Mouse (Mus musculus): ENCODE data around the gene Rps6ka4. TPM values are rescaled to one million over a fixed set of nuclear protein-coding genes. Genes with fewer than 3 reads are reported as not detected.

Gene Rps6ka4
- not detected for polyA plus RNA-seq (2014; fragmentation: Illumina TruSeq; extraction: RNeasy Lipid Tissue Mini Kit (QIAGEN cat#74804); ENCODE audit: low read depth, low replicate concordance)

GRCm38 (mm10) chr19:6840475-6841291 lies at the start of gene Rps6ka4:
Gene Rps6ka4, minus strand, starts transcription at chr19:6840636.

GRCm38 (mm10) chr19:6858031-6858430 lies 17.6 kb upstream of the Rps6ka4 start, which contains the start of gene Ccdc88b:
Gene Ccdc88b, minus strand, starts transcription at chr19:6858211.

Other genes starting within 250 kb of the Rps6ka4 start
- not detected for gene Ccdc88b, start 17.6 kb upstream of the Rps6ka4 start, polyA plus RNA-seq (2014; fragmentation: Illumina TruSeq; extraction: RNeasy Lipid Tissue Mini Kit (QIAGEN cat#74804); ENCODE audit: low read depth, low replicate concordance)
- 9.6 TPM for gene Trmt112, start 69.1 kb upstream of the Rps6ka4 start, polyA plus RNA-seq (2014; fragmentation: Illumina TruSeq; extraction: RNeasy Lipid Tissue Mini Kit (QIAGEN cat#74804); ENCODE audit: low read depth, low replicate concordance)
- gene Prdx5, start 69.5 kb upstream of the Rps6ka4 start, polyA plus RNA-seq (2014; fragmentation: Illumina TruSeq; extraction: RNeasy Lipid Tissue Mini Kit (QIAGEN cat#74804); ENCODE audit: low read depth, low replicate concordance), result 22.6 TPM
- 16.9 TPM for gene Esrra, start 81.2 kb upstream of the Rps6ka4 start, polyA plus RNA-seq (2014; fragmentation: Illumina TruSeq; extraction: RNeasy Lipid Tissue Mini Kit (QIAGEN cat#74804); ENCODE audit: low read depth, low replicate concordance)
- gene Catsperz, start 84.7 kb upstream of the Rps6ka4 start, polyA plus RNA-seq (2014; fragmentation: Illumina TruSeq; extraction: RNeasy Lipid Tissue Mini Kit (QIAGEN cat#74804); ENCODE audit: low read depth, low replicate concordance), result not detected
- gene Kcnk4, start 93.9 kb upstream of the Rps6ka4 start, polyA plus RNA-seq (2014; fragmentation: Illumina TruSeq; extraction: RNeasy Lipid Tissue Mini Kit (QIAGEN cat#74804); ENCODE audit: low read depth, low replicate concordance), result not detected
- gene Bad, start 101.2 kb upstream of the Rps6ka4 start, polyA plus RNA-seq (2014; fragmentation: Illumina TruSeq; extraction: RNeasy Lipid Tissue Mini Kit (QIAGEN cat#74804); ENCODE audit: low read depth, low replicate concordance), result 1.6 TPM
- gene Gpr137, start 101.8 kb upstream of the Rps6ka4 start, polyA plus RNA-seq (2014; fragmentation: Illumina TruSeq; extraction: RNeasy Lipid Tissue Mini Kit (QIAGEN cat#74804); ENCODE audit: low read depth, low replicate concordance), result 0.73 TPM
- 4.9 TPM for gene Ppp1r14b, start 134.3 kb upstream of the Rps6ka4 start, polyA plus RNA-seq (2014; fragmentation: Illumina TruSeq; extraction: RNeasy Lipid Tissue Mini Kit (QIAGEN cat#74804); ENCODE audit: low read depth, low replicate concordance)
- gene Plcb3, start 135.8 kb upstream of the Rps6ka4 start, polyA plus RNA-seq (2014; fragmentation: Illumina TruSeq; extraction: RNeasy Lipid Tissue Mini Kit (QIAGEN cat#74804); ENCODE audit: low read depth, low replicate concordance), result 16.1 TPM
- gene Fkbp2, start 139.9 kb upstream of the Rps6ka4 start, polyA plus RNA-seq (2014; fragmentation: Illumina TruSeq; extraction: RNeasy Lipid Tissue Mini Kit (QIAGEN cat#74804); ENCODE audit: low read depth, low replicate concordance), result 7.6 TPM
- gene Vegfb, start 147.0 kb upstream of the Rps6ka4 start, polyA plus RNA-seq (2014; fragmentation: Illumina TruSeq; extraction: RNeasy Lipid Tissue Mini Kit (QIAGEN cat#74804); ENCODE audit: low read depth, low replicate concordance), result 6.6 TPM
- not detected for gene Dnajc4, start 151.9 kb upstream of the Rps6ka4 start, polyA plus RNA-seq (2014; fragmentation: Illumina TruSeq; extraction: RNeasy Lipid Tissue Mini Kit (QIAGEN cat#74804); ENCODE audit: low read depth, low replicate concordance)
- not detected for gene Nudt22, start 155.5 kb upstream of the Rps6ka4 start, polyA plus RNA-seq (2014; fragmentation: Illumina TruSeq; extraction: RNeasy Lipid Tissue Mini Kit (QIAGEN cat#74804); ENCODE audit: low read depth, low replicate concordance)
- gene Trpt1, start 155.5 kb upstream of the Rps6ka4 start, polyA plus RNA-seq (2014; fragmentation: Illumina TruSeq; extraction: RNeasy Lipid Tissue Mini Kit (QIAGEN cat#74804); ENCODE audit: low read depth, low replicate concordance), result 1.1 TPM
- gene Fermt3, start 178.8 kb upstream of the Rps6ka4 start, polyA plus RNA-seq (2014; fragmentation: Illumina TruSeq; extraction: RNeasy Lipid Tissue Mini Kit (QIAGEN cat#74804); ENCODE audit: low read depth, low replicate concordance), result 0.38 TPM
- 30.8 TPM for gene Stip1, start 199.3 kb upstream of the Rps6ka4 start, polyA plus RNA-seq (2014; fragmentation: Illumina TruSeq; extraction: RNeasy Lipid Tissue Mini Kit (QIAGEN cat#74804); ENCODE audit: low read depth, low replicate concordance)
- 2.6 TPM for gene Macrod1, start 216.2 kb upstream of the Rps6ka4 start, polyA plus RNA-seq (2014; fragmentation: Illumina TruSeq; extraction: RNeasy Lipid Tissue Mini Kit (QIAGEN cat#74804); ENCODE audit: low read depth, low replicate concordance)

Data from sigmoid colon, adult 10 weeks (tissue).